Mouse (Mus musculus) c-Kit-positive CD71-positive TER-119-positive erythroid progenitor cells, embryonic 14.5 days (primary cell): ENCODE results near the gene Nmnat3.
"Not testable (repeated sequence)": the region's sequence is repeated elsewhere in the genome, so short reads cannot be mapped to it uniquely, and the experiment has no call there.

Source experiments
- DNase-seq: peaks from one replicate; pipeline ENCODE4 v3.0.0-alpha.2; 2013; ENCODE audit warnings: low spot score

Nmnat3 gene

GRCm38 (mm10) chr9:98287135-98287534 lies at the start of gene Nmnat3:
Gene Nmnat3 (plus strand): TSS chr9:98287435.
- DNase-seq = not testable (repeated sequence)

GRCm38 (mm10) chr9:98243481-98243880 lies 43.8 kb upstream of the Nmnat3 start:
- no peak for DNase-seq

- DNase-seq = no peak
Observed at GRCm38 (mm10) chr9:98244223-98244622, 43.0 kb upstream of the Nmnat3 start.

- DNase-seq = no peak
Observed at GRCm38 (mm10) chr9:98245226-98245625, 42.0 kb upstream of the Nmnat3 start.

GRCm38 (mm10) chr9:98246351-98246750 lies 40.9 kb upstream of the Nmnat3 start:
- DNase-seq = no peak

- DNase-seq = no peak
Observed at GRCm38 (mm10) chr9:98260210-98260609, 27.0 kb upstream of the Nmnat3 start.

- no peak for DNase-seq
Observed at GRCm38 (mm10) chr9:98261461-98262011, 25.7 kb upstream of the Nmnat3 start.

GRCm38 (mm10) chr9:98264916-98265315 lies 22.3 kb upstream of the Nmnat3 start:
- no peak for DNase-seq

GRCm38 (mm10) chr9:98272734-98273133 lies 14.5 kb upstream of the Nmnat3 start:
- no peak for DNase-seq

- DNase-seq = no peak
Observed at GRCm38 (mm10) chr9:98275080-98275479, 12.2 kb upstream of the Nmnat3 start.

- DNase-seq = no peak
Observed at GRCm38 (mm10) chr9:98280162-98280561, 7.1 kb upstream of the Nmnat3 start.

- DNase-seq = no peak
Observed at GRCm38 (mm10) chr9:98285606-98286301, 1.5 kb upstream of the Nmnat3 start.

GRCm38 (mm10) chr9:98289665-98290064 lies 2.4 kb downstream of the Nmnat3 start:
- no peak for DNase-seq

- DNase-seq = no peak
Observed at GRCm38 (mm10) chr9:98290591-98290990, 3.4 kb downstream of the Nmnat3 start.

GRCm38 (mm10) chr9:98296383-98297201 lies 9.4 kb downstream of the Nmnat3 start:
- DNase-seq = peak; percentile 98

GRCm38 (mm10) chr9:98297234-98297936 lies 10.2 kb downstream of the Nmnat3 start:
- peak; percentile 56 for DNase-seq

GRCm38 (mm10) chr9:98297937-98298595 lies 10.8 kb downstream of the Nmnat3 start:
- DNase-seq = peak; percentile 31

GRCm38 (mm10) chr9:98298761-98299160 lies 11.5 kb downstream of the Nmnat3 start:
- no peak for DNase-seq

- peak; percentile 85 for DNase-seq
Observed at GRCm38 (mm10) chr9:98299235-98299634, 12.0 kb downstream of the Nmnat3 start.

GRCm38 (mm10) chr9:98300582-98300981 lies 13.3 kb downstream of the Nmnat3 start:
- no peak for DNase-seq

- DNase-seq = no peak
Observed at GRCm38 (mm10) chr9:98307011-98307410, 19.8 kb downstream of the Nmnat3 start.
